Mouse (Mus musculus) myocyte (in vitro differentiated cells): Measurements from ENCODE around the gene Caly.

Experiments used
- POLR2A ChIP-seq: IDR thresholded peaks from one replicate; pipeline ENCODE4 v1.6.1; 2011; ENCODE audit warnings: low read depth, mild to moderate bottlenecking, control low read depth, moderate library complexity; ENCODE audit not compliant: insufficient read length
- REST ChIP-seq: IDR thresholded peaks from one replicate; pipeline ENCODE4 v1.6.1; 2011; ENCODE audit warnings: mild to moderate bottlenecking, control low read depth, moderate library complexity; ENCODE audit not compliant: insufficient read depth, insufficient read length
- USF1 ChIP-seq: IDR thresholded peaks from one replicate; pipeline ENCODE4 v1.6.1; 2011; ENCODE audit warnings: low read depth, mild to moderate bottlenecking, control low read depth, moderate library complexity

DNA sequence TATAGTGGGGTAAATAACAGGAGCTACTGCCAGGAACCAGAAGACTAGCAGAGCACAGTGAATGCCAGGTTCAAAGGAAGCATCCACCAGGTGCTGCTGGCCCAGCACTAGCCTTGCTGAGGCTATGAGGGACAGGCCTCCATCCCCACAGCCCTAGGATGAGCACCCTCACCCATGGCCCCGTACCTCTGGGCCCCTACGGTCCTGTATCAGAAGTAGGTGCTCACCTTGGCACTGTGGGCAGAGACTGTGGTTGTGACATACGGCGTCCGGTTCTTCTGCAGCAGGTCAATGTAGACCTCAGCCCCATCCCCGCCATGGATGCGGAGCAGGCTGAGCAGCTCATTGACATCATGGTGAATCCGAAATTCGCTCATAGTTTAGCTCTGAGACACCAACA lies 49.0 kb downstream of the Caly start:
- TF ChIP-seq REST (no peak), POLR2A (no peak), USF1 (no peak)
